Mouse (Mus musculus): ENCODE measurements around the gene Rerg.

GRCm38 (mm10) chr6:137180636-137181035 is 10.3 kb upstream of the Rerg start:
- TF ChIP-seq MAFK (IDR thresholded peaks at IDR 0.05; ENCODE audit: insufficient read depth, low read depth, low read length) (no peak), ZC3H11A (IDR thresholded peaks at IDR 0.05; ENCODE audit: borderline replicate concordance, low read depth, low read length) (no peak), ZNF384 (IDR thresholded peaks at IDR 0.05; ENCODE audit: low read depth, low read length) (no peak)
